Mouse (Mus musculus): Measurements from ENCODE around the gene Arhgap36.

DNA sequence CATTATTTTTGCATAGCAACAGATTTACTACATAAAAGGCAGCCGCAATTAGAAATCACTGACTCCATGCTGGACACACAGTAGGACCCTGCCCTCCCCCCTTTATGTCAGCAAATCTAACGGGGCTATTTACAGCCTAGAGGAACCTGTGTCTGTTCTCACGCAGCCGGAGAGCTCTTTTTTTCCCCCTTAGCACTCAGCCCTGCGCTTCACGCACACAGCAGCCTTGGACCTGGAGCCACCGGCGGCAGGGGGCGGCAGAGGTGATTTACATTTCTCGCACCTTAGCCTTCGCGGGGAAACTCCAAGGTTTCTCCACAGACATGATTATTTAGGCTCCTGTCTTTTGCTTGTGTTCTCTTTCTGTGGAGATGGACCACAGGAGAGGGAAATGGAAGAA is 17.1 kb downstream of the Arhgap36 start:
- TF ChIP-seq CTCF (IDR thresholded peaks at IDR 0.05) (no peak), EP300 (IDR thresholded peaks at IDR 0.05; ENCODE audit: insufficient read depth, low read depth, low read length) (no peak), POLR2A (IDR thresholded peaks at IDR 0.05; ENCODE audit: insufficient read depth, low read depth, low read length) (no peak)
